Mouse (Mus musculus) kidney, adult 18-20 months (tissue): ENCODE data around the gene Wnt3a.
A peak's percentile ranks its signal among the peaks of the same experiment; 100 is the strongest.
"Not testable (repeated sequence)": the region's sequence is repeated elsewhere in the genome, so short reads cannot be mapped to it uniquely, and the experiment has no call there.

Experiments
- DNase-seq: peaks from one replicate; pipeline ENCODE4 v3.0.0; 2021

The Wnt3a gene

DNA sequence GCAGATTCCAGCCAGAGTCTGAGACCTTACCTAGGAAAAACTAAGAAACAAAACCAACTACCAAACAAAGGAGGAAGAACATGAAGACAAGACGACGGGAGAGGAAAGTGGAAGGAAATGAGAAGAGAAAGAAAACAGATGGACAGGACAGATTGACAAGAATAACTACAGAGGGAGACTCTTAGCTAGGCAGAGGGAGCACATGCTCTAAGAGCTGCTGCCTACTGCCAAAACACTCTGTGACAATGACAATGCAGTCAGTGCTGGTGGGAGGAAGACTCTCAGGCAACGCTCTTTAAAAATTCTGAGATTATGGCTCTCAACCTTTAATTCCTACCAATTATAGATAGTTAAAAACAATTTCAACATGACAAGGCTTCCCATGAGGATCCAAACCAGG, 73.6 kb downstream of the Wnt3a start:
- no peak for DNase-seq

DNA sequence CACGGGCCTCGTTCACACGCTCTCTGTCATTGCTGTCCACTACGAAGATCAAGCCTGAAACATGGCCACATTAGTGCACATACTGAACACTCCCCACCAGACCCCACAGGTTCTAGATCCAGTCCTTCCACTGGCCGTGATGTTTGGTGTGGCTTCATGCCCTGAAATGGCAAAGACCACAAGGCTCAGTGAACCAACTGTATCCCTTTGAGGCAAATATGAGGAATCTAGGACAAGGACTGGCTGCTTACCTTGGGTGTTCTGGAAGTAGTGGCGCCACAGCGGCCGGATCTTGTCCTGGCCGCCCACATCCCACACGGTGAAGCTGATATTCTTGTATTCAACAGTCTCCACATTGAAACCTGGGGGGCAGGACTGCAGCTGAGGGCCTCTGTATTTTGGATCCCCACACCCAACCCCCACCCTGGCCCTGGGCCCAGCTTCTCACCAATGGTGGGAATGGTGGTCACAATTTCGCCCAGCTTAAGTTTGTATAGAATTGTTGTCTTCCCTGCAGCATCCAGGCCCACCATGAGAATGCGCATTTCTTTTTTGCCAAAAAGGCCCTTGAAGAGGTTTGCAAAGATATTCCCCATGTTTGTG, 77.6 kb downstream of the Wnt3a start:
- DNase-seq, result no peak

DNA sequence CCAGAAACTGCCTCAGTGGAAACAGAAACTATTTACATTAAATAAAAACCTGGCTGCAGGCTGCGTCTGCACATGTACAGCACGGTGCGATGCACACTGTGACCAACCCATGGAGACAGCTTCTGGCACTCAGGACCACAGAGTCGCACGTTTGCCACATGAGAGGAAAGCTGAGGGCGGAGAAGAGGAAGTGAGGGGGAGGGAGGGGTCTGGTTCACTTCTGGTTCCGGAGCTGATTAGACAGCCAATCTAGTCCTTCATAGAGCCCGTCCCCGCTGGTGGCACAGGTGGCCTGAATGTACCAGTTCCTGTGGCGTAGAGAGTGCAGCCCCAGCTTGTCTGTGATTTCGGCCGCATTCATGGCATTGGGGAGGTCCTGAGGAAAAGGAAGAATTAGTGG, 78.2 kb downstream of the Wnt3a start:
- not testable (repeated sequence) for DNase-seq

DNA sequence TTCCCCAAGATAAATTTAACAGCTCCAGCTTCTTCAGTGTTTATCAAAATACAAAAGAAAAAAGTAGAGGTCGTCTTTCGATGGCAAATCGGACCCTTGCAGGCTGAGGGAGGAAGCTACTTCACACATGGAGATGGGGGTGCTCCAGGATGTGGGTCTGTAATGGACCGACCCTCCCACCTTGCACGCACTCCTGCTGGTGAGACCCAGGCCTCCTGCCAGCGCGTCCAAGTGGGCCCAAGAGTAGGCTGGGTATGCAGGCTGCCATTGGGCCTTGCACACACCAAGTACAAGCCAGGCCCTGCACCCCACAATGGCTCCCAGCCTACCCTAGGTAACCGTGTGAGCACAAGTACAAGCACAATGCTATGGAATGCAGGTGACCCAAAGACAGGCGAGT, 79.0 kb downstream of the Wnt3a start:
- DNase-seq, result not testable (repeated sequence)

DNA sequence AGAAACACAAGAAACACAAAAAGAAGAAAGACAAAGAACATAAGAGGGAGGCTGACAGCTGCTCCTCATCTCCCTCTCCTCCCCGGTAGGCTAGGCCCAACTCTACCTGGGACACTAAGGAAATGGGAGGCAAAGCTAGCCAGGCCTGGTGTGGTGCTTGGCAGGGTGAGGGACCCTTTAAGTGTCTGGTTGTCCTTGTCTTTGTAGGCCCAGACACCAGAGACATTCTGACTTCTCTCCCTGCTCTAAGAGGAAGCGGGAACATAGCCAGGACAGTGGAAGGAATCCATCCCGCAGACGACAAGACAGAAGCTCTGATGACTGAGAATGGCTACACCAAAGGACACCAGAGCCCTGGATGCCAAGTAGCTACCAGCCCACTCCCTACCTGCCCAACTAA, 80.5 kb downstream of the Wnt3a start:
- no peak for DNase-seq

DNA sequence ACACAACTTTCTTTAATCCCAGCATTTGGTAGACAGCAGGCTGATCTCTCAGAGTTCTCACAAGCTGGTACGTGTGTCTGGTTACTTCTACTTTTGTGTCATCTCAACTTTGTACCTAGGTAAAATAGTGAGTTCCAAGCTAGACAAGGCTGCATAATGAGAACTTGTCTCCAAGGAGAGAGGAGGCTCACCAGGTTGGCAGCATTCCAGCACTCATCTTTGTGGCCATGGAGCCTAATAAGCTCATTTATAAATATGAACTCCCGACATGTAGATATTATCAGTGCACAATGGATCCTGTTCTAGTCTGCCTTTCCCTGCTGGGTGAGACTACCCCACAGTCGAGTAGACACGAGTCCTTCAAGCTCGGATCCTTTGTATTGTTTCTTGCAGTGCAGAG, 81.0 kb downstream of the Wnt3a start:
- no peak for DNase-seq

DNA sequence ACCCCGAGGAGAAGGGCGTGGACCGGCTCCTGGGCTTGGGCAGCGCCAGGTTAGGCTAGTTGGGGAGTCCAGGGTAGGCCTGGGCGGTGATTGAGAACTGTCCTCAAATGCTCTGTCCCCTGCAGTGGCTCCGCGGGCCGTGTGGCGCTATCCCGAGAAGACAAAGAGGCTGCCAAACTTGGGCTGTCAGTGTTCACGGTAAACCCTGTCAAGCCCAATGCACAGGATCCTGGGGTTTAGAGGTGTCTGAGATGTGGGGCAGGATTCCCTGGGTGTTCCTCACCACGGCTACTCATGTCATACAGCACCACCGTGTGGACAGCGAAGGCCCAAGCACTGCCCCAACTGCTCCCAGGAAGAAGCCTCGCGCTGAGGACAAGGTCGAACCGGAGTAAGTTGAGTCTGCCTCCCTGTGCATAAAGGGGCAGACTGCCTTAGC, 81.5 kb downstream of the Wnt3a start:
- peak; percentile 77 for DNase-seq

DNA sequence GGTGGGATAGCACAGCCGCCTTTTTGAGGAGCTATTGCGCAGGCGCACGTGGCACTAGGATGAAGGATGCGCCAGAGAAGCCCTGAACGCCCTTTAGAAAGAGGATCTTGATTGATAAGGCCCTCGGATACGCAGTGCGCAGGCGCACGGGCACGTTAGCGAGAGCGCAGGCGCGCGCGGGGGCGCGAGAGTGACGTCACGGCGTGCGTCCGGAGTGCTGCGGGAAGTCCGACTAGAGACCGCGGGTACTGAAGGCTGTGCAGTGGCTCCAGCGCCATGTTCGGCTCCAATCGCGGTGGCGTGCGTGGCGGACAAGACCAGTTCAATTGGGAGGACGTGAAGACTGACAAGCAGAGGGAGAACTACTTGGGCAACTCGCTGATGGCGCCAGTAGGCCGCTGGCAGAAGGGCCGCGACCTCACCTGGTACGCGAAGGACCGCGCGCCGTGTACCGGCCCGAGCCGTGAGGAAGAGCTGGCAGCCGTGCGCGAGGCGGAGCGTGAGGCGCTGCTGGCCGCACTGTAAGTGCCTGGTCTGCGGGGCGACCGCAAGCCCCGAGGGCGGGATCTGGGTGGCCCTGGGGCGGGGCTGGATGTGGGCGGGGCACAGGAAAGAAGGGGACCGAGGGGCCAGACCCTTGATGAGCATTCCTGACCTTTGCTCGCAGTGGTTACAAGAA, 82.3 kb downstream of the Wnt3a start, which contains the start of gene 2310033P09Rik:
Gene 2310033P09Rik, plus strand, starts transcription at position 169 of the 679 bp plus-strand sequence.
- peak; percentile 93 for DNase-seq

DNA sequence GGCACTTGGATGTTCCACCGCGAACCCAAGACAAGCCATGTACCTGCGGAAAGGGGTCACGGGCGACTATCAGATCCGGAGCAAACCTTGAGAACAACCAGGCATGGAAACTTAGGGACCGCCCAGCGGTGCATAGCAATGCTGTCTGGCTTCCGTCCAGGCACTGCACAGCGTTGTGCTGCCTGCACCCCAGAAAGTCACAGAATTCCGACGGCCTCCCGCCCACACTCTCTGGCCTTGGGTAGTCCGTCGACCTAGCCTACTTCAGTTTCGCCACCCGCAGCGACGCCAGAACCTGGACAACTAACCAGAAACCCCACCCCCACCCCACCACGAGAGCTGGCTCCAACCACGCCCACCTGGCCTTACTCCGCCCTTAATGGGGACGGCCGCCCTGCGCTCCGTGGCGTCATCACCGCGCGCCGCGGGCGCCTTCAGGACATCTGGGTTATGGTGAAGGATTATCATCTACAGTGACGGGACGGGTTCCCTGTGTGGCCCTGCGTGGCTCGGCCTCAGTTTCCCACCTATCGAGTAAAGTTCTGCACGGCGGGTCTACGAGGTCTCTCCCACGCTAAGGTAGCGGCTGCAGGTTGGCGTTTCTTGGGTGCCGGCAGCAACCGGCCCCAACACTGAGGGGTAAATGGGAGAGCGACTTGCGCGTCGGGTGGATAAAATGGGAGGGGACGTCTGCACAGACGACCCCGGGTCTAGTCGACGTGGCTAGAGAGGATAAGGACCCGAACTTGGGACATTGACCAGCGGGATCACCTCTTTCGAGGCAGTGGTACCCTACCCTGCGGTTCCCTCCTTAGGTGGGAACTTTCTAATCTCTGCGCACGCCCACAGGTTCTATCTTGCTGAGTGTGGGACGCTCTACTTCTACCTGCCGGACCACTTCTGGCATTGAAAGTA, 88.2 kb downstream of the Wnt3a start, which contains the start of gene Mrpl55:
Gene Mrpl55, plus strand, starts transcription at position 406 of the 915 bp plus-strand sequence.
- DNase-seq, result peak; percentile 95

DNA sequence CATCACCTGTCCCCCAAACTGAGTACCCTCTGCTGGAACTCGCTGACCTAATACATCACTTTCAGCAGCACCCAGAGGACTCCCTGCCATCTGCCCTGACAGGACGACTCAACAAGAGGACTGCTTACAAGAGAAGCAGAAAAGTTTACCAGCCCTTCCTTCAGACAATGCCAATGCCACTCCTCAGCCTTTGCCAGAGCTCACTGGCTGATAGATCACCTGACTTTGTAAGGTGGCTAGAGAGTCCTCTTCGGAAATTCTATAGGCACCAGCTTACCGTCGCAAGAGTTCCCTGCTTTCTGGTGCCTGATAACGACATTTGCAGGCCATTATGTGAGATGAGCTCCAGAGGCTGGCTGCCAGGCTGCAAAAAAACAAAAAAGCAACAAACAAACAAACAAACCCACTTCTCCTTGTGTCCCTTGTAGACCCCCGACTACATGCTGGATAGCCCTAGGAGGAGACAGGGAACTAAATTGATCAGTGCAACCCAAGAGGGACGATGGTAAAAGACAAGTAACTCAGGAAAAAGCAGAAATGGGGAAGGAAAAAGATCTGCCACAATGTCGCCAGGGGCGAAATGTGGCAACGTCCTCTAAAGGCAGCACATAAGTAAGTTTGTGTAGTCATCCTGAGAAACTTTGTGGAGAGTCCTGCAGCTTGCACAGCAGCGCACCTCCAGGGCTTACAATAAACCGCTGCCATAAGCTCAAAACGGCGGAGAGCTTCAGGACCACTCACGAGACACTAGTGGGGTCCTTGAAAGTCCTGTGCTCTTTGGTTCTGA, 89.1 kb downstream of the Wnt3a start:
- DNase-seq, result no peak
